Mouse (Mus musculus) adrenal gland, adult (tissue): ENCODE data around the gene Mef2a.

Experiments
- DNase-seq, 2 experiments: peaks; one replicate each; pipeline ENCODE4 v3.0.0; 2022 to 2023; ENCODE audit warnings: low spot score in 1 of 2; ENCODE audit not compliant: inconsistent age in 2 of 2

The Mef2a gene

GRCm38 (mm10) chr7:67372729-67373583 lies at the start of gene Mef2a:
Gene Mef2a (minus strand): TSS chr7:67372858.
- peak; percentile 97 to 99 for DNase-seq

- peak; percentile 53 to 82 for DNase-seq
These were observed 49.0 kb upstream of the Mef2a start for GRCm38 (mm10) chr7:67421476-67422186.

- no peak for DNase-seq
These were observed 48.4 kb upstream of the Mef2a start for GRCm38 (mm10) chr7:67421088-67421475.

- DNase-seq = peak in 1 of 2 experiments; percentile 21
These were observed 47.1 kb upstream of the Mef2a start for GRCm38 (mm10) chr7:67419591-67420314.

GRCm38 (mm10) chr7:67418122-67418521 lies 45.5 kb upstream of the Mef2a start:
- peak in 1 of 2 experiments; percentile 16 for DNase-seq

- DNase-seq = peak in 1 of 2 experiments; percentile 33
These were observed 42.1 kb upstream of the Mef2a start for GRCm38 (mm10) chr7:67414766-67415165.

- no peak for DNase-seq
These were observed 40.0 kb upstream of the Mef2a start for GRCm38 (mm10) chr7:67412686-67413085.

GRCm38 (mm10) chr7:67407019-67407418 lies 34.4 kb upstream of the Mef2a start:
- no peak for DNase-seq

- no peak for DNase-seq
These were observed 31.5 kb upstream of the Mef2a start for GRCm38 (mm10) chr7:67404176-67404575.

- DNase-seq = no peak
These were observed 29.7 kb upstream of the Mef2a start for GRCm38 (mm10) chr7:67402353-67402752.

GRCm38 (mm10) chr7:67401379-67401778 lies 28.7 kb upstream of the Mef2a start:
- DNase-seq = no peak

GRCm38 (mm10) chr7:67390760-67391159 lies 18.1 kb upstream of the Mef2a start:
- DNase-seq = no peak

GRCm38 (mm10) chr7:67390095-67390494 lies 17.4 kb upstream of the Mef2a start:
- DNase-seq = no peak

- peak; percentile 87 to 90 for DNase-seq
These were observed 12.5 kb upstream of the Mef2a start for GRCm38 (mm10) chr7:67384942-67385872.

- peak in 1 of 2 experiments; percentile 53 for DNase-seq
These were observed 7.8 kb upstream of the Mef2a start for GRCm38 (mm10) chr7:67380174-67381129.

GRCm38 (mm10) chr7:67376796-67377195 lies 4.1 kb upstream of the Mef2a start:
- no peak for DNase-seq

- DNase-seq = peak; percentile 58 to 75
These were observed 1.3 kb upstream of the Mef2a start for GRCm38 (mm10) chr7:67373975-67374374.

- no peak for DNase-seq
These were observed 914 bp upstream of the Mef2a start for GRCm38 (mm10) chr7:67373584-67373960.
